ENCODE assay signal across 8 mouse cellular contexts in the genomic region with DNA sequence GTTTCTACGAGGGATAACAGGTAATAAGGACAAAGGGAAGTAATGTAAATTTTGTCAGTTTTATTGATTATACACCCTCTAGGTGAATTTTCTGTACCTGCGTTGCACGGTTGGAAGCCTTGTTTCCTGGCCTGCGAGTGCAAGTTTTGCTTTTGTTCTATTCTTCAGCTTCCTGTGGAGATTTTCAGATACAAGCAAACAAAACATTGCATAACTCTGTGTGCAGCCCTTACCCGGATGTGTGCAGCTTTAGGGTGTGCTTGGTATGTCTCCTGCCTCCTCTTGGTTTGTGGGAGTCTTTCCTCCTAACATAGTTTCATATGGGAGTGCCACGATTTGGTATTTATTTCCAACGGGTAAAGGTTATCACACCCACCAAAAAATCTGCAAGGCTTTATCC. TPM values are rescaled to one million over a fixed set of nuclear protein-coding genes. Genes with fewer than 3 reads are reported as not detected.
DNase-seq lines count a peak whose midpoint lies in the region; ATAC-seq and TF ChIP-seq lines count a peak whose summit lies in the region.

No protein-coding gene starts in this region.

- H3K9me3 ChIP-seq in heart, embryonic 14.5 days (ENCODE audit: control insufficient read depth, low read length) = no peaks in the 10 kb centered on the region
- H3K9me3 ChIP-seq in limb, embryonic 12.5 days = no peaks in the 10 kb centered on the region
- H3K9me3 ChIP-seq in midbrain, embryonic 13.5 days = no peaks in the 10 kb centered on the region

- peak overlapping the region; percentile 85 for H3K4me3 ChIP-seq in bone marrow, adult 2 months (replicated peaks; ENCODE audit: control insufficient read depth, low read depth, low read length)
- H3K4me3 ChIP-seq in heart, embryonic 14.5 days (ENCODE audit: control insufficient read depth in 1 of 2, insufficient read depth in 1 of 2, low read depth in 1 of 2, low read length in 2 of 2) = peak overlapping the region; percentile 71 to 77; a peak in 3 of 4 replicates
- peak overlapping the region; percentile 67 for H3K4me3 ChIP-seq in limb, embryonic 12.5 days (replicated peaks)
- H3K4me3 ChIP-seq in midbrain, embryonic 13.5 days (replicated peaks) = peak overlapping the region; percentile 56

- no peaks in the 10 kb centered on the region for H3K4me1 ChIP-seq in bone marrow, adult 2 months (ENCODE audit: control insufficient read depth, insufficient read depth, low read length)
- H3K4me1 ChIP-seq in heart, embryonic 14.5 days (ENCODE audit: control insufficient read depth in 2 of 2, insufficient read depth in 2 of 2, low read length in 2 of 2) = peaks cover 3 to 5% of the 10 kb centered on the region in 2 experiments; a peak in 2 of 4 replicates
- H3K4me1 ChIP-seq in limb, embryonic 12.5 days (replicated peaks) = no peaks in the 10 kb centered on the region; the same call in 1 of the 2 replicates
- peaks cover 14% of the 10 kb centered on the region; the same call in 1 of the 2 replicates for H3K4me1 ChIP-seq in midbrain, embryonic 13.5 days (replicated peaks)

- no peaks in the 10 kb centered on the region for H3K27me3 ChIP-seq in heart, embryonic 14.5 days (ENCODE audit: control insufficient read depth, insufficient read depth, low read length)
- no peaks in the 10 kb centered on the region for H3K27me3 ChIP-seq in limb, embryonic 12.5 days
- H3K27me3 ChIP-seq in midbrain, embryonic 13.5 days = no peaks in the 10 kb centered on the region

- 2% methylated on average over 7 of the region's 7 CpGs for WGBS in bone marrow, adult 2 months
- WGBS in heart, embryonic 14.5 days = 43% methylated on average over 7 of the region's 7 CpGs
- 43% methylated on average over 7 of the region's 7 CpGs for WGBS in limb, embryonic 12.5 days
- WGBS in midbrain, embryonic 13.5 days = 49% methylated on average over 7 of the region's 7 CpGs

- intact Hi-C loops in left cerebral cortex, postnatal 14 days (cut with DNase I) = loop anchor here (1.0 kb wide), 1 partner anchor 8 kb away; no protein-coding TSS in a partner anchor

- no peak for TF ChIP-seq POLR2A in bone marrow, adult 2 months (IDR thresholded peaks at IDR 0.05; ENCODE audit: borderline replicate concordance, control insufficient read depth, low read depth, low read length)

- H3K36me3 ChIP-seq in heart, embryonic 14.5 days (ENCODE audit: control insufficient read depth, insufficient read depth, low read length) = no peaks in the 10 kb centered on the region
- no peaks in the 10 kb centered on the region for H3K36me3 ChIP-seq in limb, embryonic 12.5 days
- no peaks in the 10 kb centered on the region for H3K36me3 ChIP-seq in midbrain, embryonic 13.5 days

- DNase-seq in left cerebral cortex, postnatal 14 days (ENCODE audit: low spot score in 2 of 2) = peak; percentile 18 to 29
- no peak for DNase-seq in left cerebral cortex, adult 18-20 months (ENCODE audit: low spot score in 2 of 2)
- DNase-seq in ovary, postnatal 36 days (ENCODE audit: low spot score) = no peak
- DNase-seq in adrenal gland, postnatal 36 days = no peak

- peak overlapping the region; percentile 69 for H3K4me2 ChIP-seq in heart, embryonic 14.5 days (ENCODE audit: low read length)
- H3K4me2 ChIP-seq in limb, embryonic 12.5 days = peak overlapping the region; percentile 60
- H3K4me2 ChIP-seq in midbrain, embryonic 13.5 days (replicated peaks) = peak overlapping the region; percentile 60

- no peak for ATAC-seq in heart, embryonic 14.5 days (ENCODE audit: insufficient number of reproducible peaks, insufficient read depth, low FRiP score, low read depth)
- ATAC-seq in limb, embryonic 12.5 days (ENCODE audit: insufficient number of reproducible peaks, insufficient read depth, low FRiP score, low TSS enrichment, low read depth) = no peak
- ATAC-seq in midbrain, embryonic 13.5 days = no peak

- TF ChIP-seq CTCF in bone marrow, adult 2 months (IDR thresholded peaks at IDR 0.05; ENCODE audit: control insufficient read depth, insufficient read depth, low read length) = no peak

- H3K27ac ChIP-seq in bone marrow, adult 2 months (ENCODE audit: control insufficient read depth, insufficient read depth, low read depth, low read length, poor library complexity) = no peak overlapping the region; the same call in 1 of the 2 replicates
- H3K27ac ChIP-seq in heart, embryonic 14.5 days (replicated peaks in 1 of 2; ENCODE audit: control insufficient read depth in 1 of 2, insufficient read depth in 1 of 2, low read depth in 2 of 2, low read length in 2 of 2) = peak overlapping the region; percentile 44 to 98; a peak in 3 of 4 replicates
- H3K27ac ChIP-seq in limb, embryonic 12.5 days = peak overlapping the region; percentile 98
- H3K27ac ChIP-seq in midbrain, embryonic 13.5 days = peak overlapping the region; percentile 98

- H3K9ac ChIP-seq in heart, embryonic 14.5 days (ENCODE audit: low read length) = peak overlapping the region; percentile 88
- H3K9ac ChIP-seq in limb, embryonic 12.5 days (replicated peaks) = peak overlapping the region; percentile 84; the same call in 1 of the 2 replicates
- peak overlapping the region; percentile 77 for H3K9ac ChIP-seq in midbrain, embryonic 13.5 days (replicated peaks)

RNA-seq across cellular contexts. Expression of a gene that starts 5.7 kb away (rescaled TPM):
- total RNA-seq in left cerebral cortex, postnatal 14 days (2021) = 10 to 100 TPM; 34.9 to 36.3 TPM
- total RNA-seq in left cerebral cortex, adult 18-20 months (2021) = 10 to 100 TPM; 38.5 to 45.8 TPM
- 4.7 and 60.9 TPM in 2 replicates for polyA plus RNA-seq in bone marrow, adult 2 months (2011; ENCODE audit: insufficient read depth, insufficient read length, low replicate concordance, missing spikeins)
- 75.8 and 80.3 TPM in 2 replicates for polyA plus RNA-seq in heart, embryonic 14.5 days (2014; fragmentation: Nextera tagmentation; extraction: Ambion mirVana)
- polyA plus RNA-seq in limb, embryonic 12.5 days (2016; fragmentation: Nextera tagmentation; extraction: Ambion mirVana) = 133 and 140 TPM in 2 replicates
- polyA plus RNA-seq in midbrain, embryonic 13.5 days (2015; fragmentation: Nextera tagmentation; extraction: Ambion mirVana) = 15.5 and 19.5 TPM in 2 replicates
- total RNA-seq in adrenal gland, postnatal 36 days (2021) = 10 to 100 TPM; 37.1 to 47.6 TPM

RNA-seq across cellular contexts. Expression of a gene that starts 53.6 kb away (rescaled TPM):
- not detected for total RNA-seq in left cerebral cortex, postnatal 14 days (2021)
- not detected for total RNA-seq in left cerebral cortex, adult 18-20 months (2021)
- not detected in 2 replicates for polyA plus RNA-seq in bone marrow, adult 2 months (2011; ENCODE audit: insufficient read depth, insufficient read length, low replicate concordance, missing spikeins)
- not detected in 2 replicates for polyA plus RNA-seq in heart, embryonic 14.5 days (2014; fragmentation: Nextera tagmentation; extraction: Ambion mirVana)
- not detected in 2 replicates for polyA plus RNA-seq in limb, embryonic 12.5 days (2016; fragmentation: Nextera tagmentation; extraction: Ambion mirVana)
- polyA plus RNA-seq in midbrain, embryonic 13.5 days (2015; fragmentation: Nextera tagmentation; extraction: Ambion mirVana) = not detected in 2 replicates
- 1 to 10 TPM in 1 of 2 experiments, not detected in 1; 1.1 TPM for total RNA-seq in adrenal gland, postnatal 36 days (2021)

Comparison
In these comparisons a context has a peak if more than half of its experiments do, and no peak if none do; other contexts are left out.
1. DNase-seq: peak in left cerebral cortex, postnatal 14 days (2 of 2); none in left cerebral cortex, adult 18-20 months (0 of 2), ovary, postnatal 36 days (single experiment) and adrenal gland, postnatal 36 days (0 of 2).
2. Peak in every context shown above with its lines, with median percentiles within 50 percentile points of each other: H3K4me3 ChIP-seq, H3K4me2 ChIP-seq and H3K9ac ChIP-seq.